Mouse (Mus musculus) gastrocnemius, adult 2 months (tissue): ENCODE measurements at regions not wholly inside any gene's neighbourhood (a gene's known extent, or its start where the extent isn't known, plus 50 kb on each side); places are given as distances from the start of the nearest gene placed in this dataset.

Source experiments
- DNase-seq: peaks from one replicate; pipeline ENCODE4 v3.0.0; 2022
- H3K27ac ChIP-seq: fragments of 200-600 bp; 2 replicates; pipeline ENCODE4 v1.8.1; 2022; ENCODE audit warnings: mild to moderate bottlenecking
- H3K4me3 ChIP-seq: fragments of 200-600 bp; 2 replicates; pipeline ENCODE4 v1.8.1; 2022; ENCODE audit warnings: mild to moderate bottlenecking, moderate library complexity
- CTCF ChIP-seq: fragments of 200-600 bp; IDR thresholded peaks from 2 replicates; pipeline ENCODE4 v1.8.1; 2022; ENCODE audit warnings: antibody characterized with exemption, mild to moderate bottlenecking, moderate library complexity
- intact Hi-C: fragments of 180-260 bp; cut with DNase I; formaldehyde crosslinking; loops from one replicate; pipeline ENCODE4 v1.15.1; 2025

DNA sequence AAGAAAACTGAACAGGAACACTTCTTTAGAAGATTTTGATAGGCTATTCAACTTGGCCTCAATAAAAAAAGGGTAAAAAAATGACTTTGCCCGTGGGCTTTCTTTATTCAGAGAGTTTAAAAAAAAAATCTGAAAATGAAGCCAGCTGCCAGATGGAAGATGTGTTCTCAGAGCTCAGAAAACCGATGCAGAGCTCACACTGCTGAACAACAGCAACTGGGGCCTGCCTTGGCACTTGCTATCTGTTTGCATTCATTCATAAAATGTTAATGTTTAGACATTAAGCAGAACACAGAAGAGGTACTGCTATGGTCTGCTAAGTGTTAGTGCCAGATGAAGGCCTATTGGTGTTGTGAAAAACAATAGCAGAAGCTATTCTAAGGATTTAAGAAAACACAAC, 173.8 kb upstream of the Smc2 start:
- intact Hi-C loops = no loop called here
- DNase-seq = no peak
- Histone ChIP-seq H3K27ac (no peak overlapping the region), H3K4me3 (no peak overlapping the region)
- TF ChIP-seq CTCF = no peak

- intact Hi-C loops = no loop called here
- TF ChIP-seq CTCF = no peak
- no peak for DNase-seq
- Histone ChIP-seq H3K4me3 (no peak overlapping the region), H3K27ac (no peak overlapping the region)
These were observed 156.6 kb upstream of the Smc2 start for GRCm38 (mm10) chr4:52282458-52282857.

DNA sequence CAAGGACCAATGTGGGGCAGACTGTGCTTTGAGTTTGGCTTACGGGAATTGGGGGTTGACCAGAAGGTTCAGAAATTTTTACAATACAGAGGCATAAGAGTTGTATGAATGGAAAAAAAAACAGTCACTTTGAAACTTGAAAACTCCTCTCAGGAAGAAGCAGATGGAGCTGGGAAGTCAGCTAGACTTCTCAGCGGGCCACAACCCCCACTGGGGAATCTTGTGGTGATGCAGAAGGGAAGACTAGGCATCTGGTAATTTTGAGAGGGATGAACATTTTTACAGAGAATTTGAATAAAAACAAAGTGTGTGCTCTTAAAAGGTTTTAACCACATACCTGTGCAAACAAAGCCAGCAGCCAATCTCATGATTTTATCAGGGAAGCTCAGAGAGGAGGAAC, 154.1 kb upstream of the Smc2 start:
- no peak for DNase-seq
- Histone ChIP-seq H3K4me3 (no peak overlapping the region), H3K27ac (no peak overlapping the region)
- TF ChIP-seq CTCF = no peak
- intact Hi-C loops = no loop called here

- no peak for TF ChIP-seq CTCF
- Histone ChIP-seq H3K4me3 (no peak overlapping the region), H3K27ac (no peak overlapping the region)
- no peak for DNase-seq
- intact Hi-C loops = no loop called here
These were observed 145.4 kb upstream of the Smc2 start for GRCm38 (mm10) chr4:52293676-52294075.

DNA sequence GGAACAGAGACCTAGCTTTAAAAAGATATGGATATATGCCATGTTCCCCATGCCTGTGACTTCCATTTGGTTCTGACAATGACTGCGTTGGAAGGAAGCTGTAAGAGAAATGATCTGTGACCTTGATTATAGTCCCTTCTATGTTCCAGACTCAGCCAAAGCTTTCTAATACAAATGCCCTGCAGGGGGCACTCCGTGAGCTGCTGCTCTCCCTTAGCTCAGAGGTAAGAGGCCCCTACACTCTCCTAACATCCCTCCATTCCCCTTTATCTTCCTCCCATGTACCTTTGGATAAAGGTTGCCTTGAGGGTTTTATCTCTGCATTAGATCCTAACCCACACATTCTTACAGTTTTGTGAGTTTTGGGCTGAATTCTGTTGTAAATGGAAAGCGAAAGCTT, 139.8 kb upstream of the Smc2 start:
- Histone ChIP-seq H3K27ac (no peak overlapping the region), H3K4me3 (no peak overlapping the region)
- no peak for DNase-seq
- intact Hi-C loops = loop anchor here (2.0 kb wide), 1 partner anchor 20 kb away; no protein-coding TSS in a partner anchor
- TF ChIP-seq CTCF = no peak; the same call in 1 of the 2 replicates

- no peak for DNase-seq
- Histone ChIP-seq H3K4me3 (no peak overlapping the region), H3K27ac (no peak overlapping the region)
- intact Hi-C loops = no loop called here
- no peak for TF ChIP-seq CTCF
These were observed 137.4 kb upstream of the Smc2 start for GRCm38 (mm10) chr4:52301653-52302052.

- no peak for TF ChIP-seq CTCF
- H3K4me3 ChIP-seq = no peak overlapping the region
- no peak overlapping the region for H3K27ac ChIP-seq
- DNase-seq = no peak
- intact Hi-C loops = no loop called here
These were observed 114.7 kb upstream of the Smc2 start for GRCm38 (mm10) chr4:52324300-52324699.

DNA sequence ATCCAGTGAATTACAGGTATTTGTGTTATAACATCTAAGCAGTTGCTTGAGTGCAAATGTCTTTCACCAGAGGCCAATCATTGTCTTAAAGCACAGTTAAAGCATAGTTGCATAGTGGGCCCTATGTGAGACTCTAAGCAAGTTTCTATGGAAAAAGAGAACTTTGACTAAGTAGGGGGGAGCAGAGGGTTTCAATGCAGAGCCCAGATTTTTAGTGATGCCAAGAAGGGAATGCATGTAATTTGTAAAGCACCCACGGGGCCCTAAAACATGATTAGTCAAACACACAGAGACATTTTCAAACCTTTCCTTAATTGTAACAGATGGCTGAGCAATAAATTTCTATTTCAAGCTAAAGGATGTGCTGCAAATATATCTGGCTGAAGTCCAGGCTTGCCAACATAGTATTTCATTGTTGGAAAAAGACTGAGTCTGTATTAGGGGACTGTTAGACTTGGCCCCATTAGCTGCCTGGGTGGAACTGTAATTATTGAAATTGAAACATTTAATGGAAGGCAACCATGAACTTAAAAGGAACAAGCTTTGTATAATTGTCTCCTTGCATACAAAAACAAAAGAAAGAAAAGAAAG, 107.6 kb upstream of the Smc2 start:
- intact Hi-C loops = no loop called here
- no peak for DNase-seq
- TF ChIP-seq CTCF = no peak
- no peak overlapping the region for H3K4me3 ChIP-seq
- no peak overlapping the region for H3K27ac ChIP-seq

GRCm38 (mm10) chr4:52336365-52337017, 102.6 kb upstream of the Smc2 start:
- no peak for TF ChIP-seq CTCF
- H3K27ac ChIP-seq = no peak overlapping the region
- intact Hi-C loops = no loop called here
- no peak overlapping the region for H3K4me3 ChIP-seq
- no peak for DNase-seq

DNA sequence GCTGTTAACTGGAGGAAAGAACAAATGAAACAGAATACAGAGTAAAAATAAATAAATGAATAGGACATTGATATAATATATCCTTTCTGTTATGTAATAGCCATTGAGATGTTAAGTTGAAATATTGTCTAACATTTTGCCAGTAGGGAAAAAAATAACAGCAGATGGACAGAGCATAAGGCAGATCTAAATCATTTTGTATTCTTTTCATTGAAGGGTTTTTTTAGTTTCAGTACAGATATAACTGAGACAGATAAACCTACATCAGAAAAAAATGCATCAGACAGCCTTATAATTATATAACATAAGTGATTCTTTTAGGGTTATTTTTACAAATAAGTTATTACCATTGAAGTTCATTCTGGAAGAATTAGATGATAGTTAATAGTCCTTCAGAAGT, 97.8 kb upstream of the Smc2 start:
- intact Hi-C loops = no loop called here
- DNase-seq = no peak
- Histone ChIP-seq H3K4me3 (no peak overlapping the region), H3K27ac (no peak overlapping the region)
- TF ChIP-seq CTCF = no peak

- no peak for DNase-seq
- no peak overlapping the region for H3K27ac ChIP-seq
- TF ChIP-seq CTCF = no peak
- no peak overlapping the region for H3K4me3 ChIP-seq
- intact Hi-C loops = no loop called here
These were observed 77.3 kb upstream of the Smc2 start for GRCm38 (mm10) chr4:52361751-52362150.

DNA sequence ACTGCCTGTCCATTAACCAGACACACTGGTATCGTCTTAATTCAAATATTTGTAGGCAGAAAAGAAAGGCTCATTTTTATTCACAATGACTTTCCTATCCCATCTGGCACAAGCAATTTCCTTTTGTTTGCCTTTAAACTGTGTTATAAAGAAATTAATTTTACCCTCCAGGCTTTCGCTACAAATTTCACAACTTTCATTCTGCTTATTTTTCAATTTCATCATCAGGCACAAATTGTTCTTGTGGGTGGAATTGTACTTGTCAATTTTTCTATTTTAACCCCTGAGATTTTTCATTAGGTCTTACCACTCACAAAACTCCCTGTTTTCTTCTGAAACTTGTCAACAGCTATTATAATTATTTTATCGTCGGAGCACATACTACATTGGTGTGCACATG, 73.2 kb upstream of the Smc2 start:
- Histone ChIP-seq H3K27ac (no peak overlapping the region), H3K4me3 (no peak overlapping the region)
- intact Hi-C loops = no loop called here
- no peak for DNase-seq
- no peak for TF ChIP-seq CTCF

DNA sequence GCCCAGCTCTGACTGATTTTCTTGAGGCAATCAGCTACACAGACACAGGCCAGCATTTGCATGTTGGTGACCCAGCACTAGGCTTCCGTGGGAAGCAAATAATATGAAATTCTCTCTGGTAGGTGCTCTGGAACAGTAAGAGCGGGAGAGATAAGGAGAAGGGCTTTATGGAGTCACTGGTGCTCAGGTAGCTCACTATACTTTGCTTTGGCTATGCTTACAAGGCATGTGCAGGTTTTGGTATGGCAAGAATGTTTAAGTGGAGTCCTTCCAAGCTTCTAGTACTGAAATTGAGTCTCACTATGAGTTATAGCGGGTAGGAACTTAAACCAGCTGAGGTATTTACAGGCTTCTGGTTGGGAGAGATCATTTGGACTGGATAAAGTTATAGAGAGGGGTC, 70.5 kb upstream of the Smc2 start:
- intact Hi-C loops = no loop called here
- Histone ChIP-seq H3K4me3 (no peak overlapping the region), H3K27ac (no peak overlapping the region)
- no peak for TF ChIP-seq CTCF
- no peak for DNase-seq
